Mouse (Mus musculus) kidney, postnatal 25 days (tissue): ENCODE data around the gene Pim3.

Experiments used
- DNase-seq, 2 experiments: peaks; one replicate each; pipeline ENCODE4 v3.0.0; 2021; ENCODE audit warnings: mixed read lengths in 2 of 2

Gene Pim3

DNA sequence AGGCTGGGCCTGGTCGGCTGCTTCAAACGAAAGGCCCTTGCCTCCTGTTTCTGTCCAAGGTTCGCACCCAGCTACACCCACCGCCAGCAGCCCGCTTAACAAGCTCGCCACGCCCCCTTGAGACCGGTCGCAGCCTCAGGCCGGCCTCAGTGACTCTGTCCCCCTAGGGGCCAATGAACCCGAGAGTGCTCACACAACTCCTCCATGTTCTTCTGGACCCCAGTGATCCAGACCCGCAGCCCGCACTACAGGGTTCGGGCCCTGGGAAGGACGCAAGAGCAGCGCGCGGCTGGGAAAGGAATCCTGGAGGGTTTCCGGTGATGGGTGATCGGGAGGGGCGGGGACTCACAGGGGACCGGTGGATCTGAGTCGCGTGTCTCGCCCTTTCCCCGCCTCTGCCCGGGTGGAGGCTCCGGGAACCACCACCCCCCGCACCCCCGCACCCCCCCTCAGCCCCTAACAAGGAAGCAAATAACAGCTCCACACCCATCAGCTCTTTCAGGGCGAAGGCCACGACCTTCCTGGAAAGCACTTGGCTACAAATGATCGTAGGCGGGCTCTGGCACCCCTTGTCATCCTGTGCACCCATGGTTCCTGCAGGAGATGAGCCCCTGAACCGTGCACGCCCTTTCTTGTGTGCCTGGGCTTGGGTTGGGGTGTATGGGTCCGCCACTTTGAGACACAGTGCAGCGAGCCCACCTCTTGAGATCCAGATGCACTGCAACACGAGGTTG, 24.6 kb upstream of the Pim3 start:
- peak; percentile 84 to 94 for DNase-seq

DNA sequence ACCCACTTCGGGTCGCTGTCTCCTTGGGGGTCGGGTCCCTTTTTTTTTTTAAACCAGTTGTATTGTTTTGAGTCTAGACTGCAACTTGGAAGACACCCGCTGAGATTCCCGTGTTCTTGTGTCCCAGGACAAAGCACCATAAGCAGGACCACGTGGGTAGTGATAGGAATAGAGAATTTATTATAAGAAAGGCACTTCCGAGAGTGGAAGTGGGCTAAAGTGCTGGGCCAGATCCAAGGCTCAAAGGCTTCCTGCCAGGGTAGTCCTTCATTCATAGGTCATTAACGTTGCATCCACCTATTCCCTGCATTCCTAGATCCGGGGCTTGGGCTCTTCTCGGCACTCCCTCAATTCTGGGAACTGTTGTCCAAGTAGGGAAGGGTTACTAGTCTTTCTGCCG, 24.0 kb upstream of the Pim3 start:
- DNase-seq, result peak; percentile 74 to 83

DNA sequence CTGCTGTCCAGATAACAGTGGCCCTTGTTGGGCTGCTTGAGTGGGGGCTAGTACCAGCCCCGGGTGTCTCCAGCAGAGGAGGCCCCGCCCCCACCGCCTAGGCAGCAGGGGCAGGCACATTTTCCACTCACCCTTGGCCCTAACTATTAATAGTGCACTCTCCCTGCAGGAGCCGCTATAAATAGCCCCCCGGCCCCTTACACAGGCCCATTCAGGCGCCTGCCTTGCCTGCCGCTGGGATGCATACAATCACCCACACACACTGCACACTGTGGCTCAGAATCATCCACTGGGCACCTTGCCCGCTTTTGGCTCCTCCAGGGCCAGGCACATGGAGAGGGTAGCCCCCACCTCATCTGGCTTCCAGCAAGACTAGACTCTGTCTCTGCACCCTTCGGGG, 22.7 kb upstream of the Pim3 start:
- peak; percentile 83 to 94 for DNase-seq

- DNase-seq, result peak; percentile 69 to 92
Observed at GRCm38 (mm10) chr15:88840126-88840525, 21.9 kb upstream of the Pim3 start.

DNA sequence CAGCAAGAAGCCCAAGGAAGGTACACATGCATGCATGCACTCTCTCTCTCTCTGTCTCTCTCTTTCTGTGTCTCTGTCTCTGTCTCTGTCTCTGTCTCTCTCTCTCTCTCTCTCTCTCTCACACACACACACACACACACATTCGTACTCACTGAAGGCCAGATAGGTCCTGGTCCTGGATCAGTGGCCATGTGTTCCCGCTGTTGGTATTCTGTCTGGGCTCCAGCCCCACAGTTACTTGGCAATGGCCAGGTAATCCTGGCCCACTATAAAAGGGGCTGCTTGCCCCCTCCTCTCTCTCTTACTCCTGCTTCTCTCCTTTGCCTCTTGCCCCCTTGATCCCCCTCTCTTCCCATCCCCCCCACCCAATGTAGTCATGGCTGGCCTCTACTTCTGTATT, 20.8 kb upstream of the Pim3 start:
- no peak for DNase-seq

DNA sequence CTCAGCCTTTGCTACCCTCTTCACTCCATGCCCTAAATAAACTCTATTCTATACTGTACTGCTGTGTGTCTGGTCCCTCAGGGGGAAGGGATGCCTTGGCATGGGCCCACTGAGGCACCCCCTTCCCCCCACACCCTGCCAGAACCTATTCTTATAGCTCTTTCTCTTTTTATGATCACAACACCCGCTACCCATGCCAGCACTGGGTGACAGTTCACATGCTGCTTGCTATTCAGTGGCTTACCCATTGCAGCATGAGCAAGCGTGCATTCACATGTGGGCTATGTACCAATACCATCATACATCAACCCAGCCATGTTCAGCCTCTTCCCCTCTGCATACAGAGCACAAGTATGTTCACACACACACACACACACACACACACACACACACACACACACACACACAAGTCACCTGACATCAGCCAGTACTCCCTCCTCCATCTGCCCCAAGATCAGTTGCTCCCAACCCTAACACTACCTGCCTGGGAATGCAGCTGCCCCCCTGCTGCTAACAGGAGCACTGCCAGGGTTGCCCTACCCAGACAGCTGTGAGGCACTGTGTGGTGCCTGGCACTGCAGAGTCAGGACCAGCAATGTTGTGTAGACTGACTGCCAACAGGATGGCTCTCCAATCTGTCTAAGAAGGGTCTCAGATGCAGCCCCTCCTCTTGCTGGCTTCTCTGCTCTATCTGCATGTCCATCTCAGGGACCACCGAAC, 20.2 kb upstream of the Pim3 start:
- DNase-seq, result peak in 1 of 2 experiments; percentile 58

GRCm38 (mm10) chr15:88842300-88842673, 19.7 kb upstream of the Pim3 start:
- DNase-seq, result no peak

GRCm38 (mm10) chr15:88843486-88844097, 18.4 kb upstream of the Pim3 start:
- DNase-seq, result peak in 1 of 2 experiments; percentile 42

GRCm38 (mm10) chr15:88844966-88845365, 17.0 kb upstream of the Pim3 start:
- DNase-seq, result peak in 1 of 2 experiments; percentile 44

DNA sequence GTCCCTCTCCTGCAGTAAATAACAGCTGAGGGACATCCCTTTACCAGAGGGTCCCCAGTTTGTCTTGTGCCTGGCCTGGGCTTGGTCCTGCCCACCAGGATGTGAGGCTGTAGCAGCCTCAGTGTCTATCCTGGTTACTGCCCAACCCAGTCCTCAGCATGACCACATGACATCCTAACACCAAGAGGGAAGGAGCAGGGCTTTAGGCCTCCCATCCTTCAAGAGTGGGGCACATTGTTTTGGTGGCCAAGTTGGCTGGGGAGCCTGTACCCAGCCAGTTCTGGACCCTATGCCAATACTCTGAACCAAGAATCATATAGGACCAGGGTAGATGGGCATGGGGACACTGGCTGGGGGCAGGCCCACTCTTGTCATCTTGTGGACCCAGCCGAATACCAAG, 13.3 kb upstream of the Pim3 start:
- no peak for DNase-seq

DNA sequence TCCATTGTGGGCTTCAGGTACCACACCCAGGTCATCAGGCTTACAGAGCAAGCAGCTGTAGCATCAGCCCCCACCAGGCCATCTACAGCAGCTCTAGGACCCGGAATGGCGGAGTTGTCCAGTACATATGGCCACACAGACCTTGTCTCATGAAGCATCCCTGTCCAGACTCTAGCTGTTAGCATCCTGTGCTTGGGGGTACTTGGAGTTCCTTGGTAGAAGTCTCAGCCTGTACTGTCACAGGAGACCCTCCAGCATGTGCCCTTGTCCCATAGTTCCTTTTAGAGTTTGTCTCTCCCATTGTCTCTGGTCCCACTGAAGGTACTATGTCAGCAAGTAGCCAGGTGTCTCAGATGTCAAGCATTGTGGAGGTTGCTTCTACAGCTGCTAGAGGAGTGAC, 12.4 kb upstream of the Pim3 start:
- DNase-seq, result no peak

DNA sequence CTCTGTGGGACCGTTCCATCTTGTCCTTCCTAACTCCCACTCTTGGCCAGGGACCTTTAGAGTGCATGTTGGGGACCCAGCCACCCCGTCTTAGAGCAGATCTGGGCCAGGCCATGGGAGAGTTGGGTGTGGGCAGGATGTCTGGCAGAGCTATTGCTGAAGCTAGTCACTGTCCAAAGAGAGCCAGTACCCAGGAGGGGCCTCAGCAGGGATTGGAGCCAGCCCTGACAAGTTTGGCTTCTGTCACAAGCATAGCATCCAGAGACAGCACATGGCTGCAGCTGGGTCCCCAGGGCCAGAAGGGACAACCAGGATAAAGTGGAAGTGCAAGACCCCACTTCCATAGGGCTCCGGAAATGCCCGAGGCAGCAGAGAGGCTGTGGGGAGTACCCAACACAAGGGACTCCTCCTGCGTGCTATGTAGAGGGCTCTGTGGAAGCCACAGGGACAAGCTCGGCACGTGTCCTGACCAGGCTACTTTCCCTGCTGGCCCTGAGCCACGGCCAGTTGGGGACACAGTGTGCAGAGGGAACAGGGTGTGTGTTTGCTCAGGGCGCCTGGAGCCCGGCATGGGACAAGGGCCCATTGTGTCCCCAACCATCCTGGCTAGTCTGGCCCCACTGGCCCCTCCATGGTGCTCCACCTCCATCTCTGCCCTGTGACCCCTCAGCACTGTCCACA, 11.7 kb upstream of the Pim3 start:
- peak; percentile 91 to 98 for DNase-seq

GRCm38 (mm10) chr15:88851076-88851475, 10.9 kb upstream of the Pim3 start:
- peak; percentile 75 to 91 for DNase-seq

- DNase-seq, result peak; percentile 85 to 97
Observed at GRCm38 (mm10) chr15:88851507-88852149, 10.4 kb upstream of the Pim3 start.

- DNase-seq, result peak in 1 of 2 experiments; percentile 52
Observed at GRCm38 (mm10) chr15:88853106-88853505, 8.9 kb upstream of the Pim3 start.

GRCm38 (mm10) chr15:88854119-88854968, 7.6 kb upstream of the Pim3 start:
- peak; percentile 79 to 96 for DNase-seq

DNA sequence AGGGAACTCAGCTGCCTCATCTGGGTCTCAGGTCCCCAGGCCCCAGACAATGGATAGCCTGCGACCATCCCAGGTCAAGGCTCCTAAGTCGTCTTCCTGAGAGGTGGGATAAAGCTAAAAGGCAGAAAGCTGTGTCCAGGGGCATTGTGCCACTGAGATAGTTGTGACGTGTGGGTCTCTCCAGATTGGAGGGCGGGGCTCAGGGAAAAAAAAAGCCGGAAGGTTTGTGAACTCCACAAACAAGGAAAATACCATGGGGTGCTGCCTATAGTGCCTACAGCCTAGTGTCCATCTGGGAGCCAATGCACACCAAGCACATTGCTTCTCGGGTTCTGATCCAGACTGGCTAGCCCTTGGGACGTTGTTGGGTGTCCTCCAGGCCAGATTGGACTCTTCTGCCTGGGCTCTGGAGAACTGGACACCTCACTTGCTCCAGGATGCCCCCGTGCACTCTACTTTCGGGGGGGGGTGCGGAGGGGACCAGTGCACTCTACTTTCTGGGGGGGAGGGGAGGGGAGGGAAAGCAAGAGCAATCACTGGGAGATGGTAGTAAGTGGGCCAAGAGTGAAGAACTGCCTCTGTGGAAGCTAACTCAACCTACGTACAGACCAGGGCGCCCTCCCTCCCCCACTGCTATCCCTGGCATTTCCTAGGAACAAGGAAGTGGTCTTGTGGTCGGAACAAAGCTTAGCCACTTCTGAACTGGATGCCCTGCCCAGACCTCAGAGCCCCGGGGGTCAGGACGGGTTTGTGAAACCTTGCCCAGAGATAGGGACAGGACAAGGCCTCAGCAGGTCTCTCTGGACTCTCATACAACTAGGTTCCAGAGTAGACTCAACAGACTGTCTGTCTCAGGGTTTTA, 6.8 kb upstream of the Pim3 start:
- DNase-seq, result peak; percentile 57 to 80

- peak in 1 of 2 experiments; percentile 71 for DNase-seq
Observed at GRCm38 (mm10) chr15:88855896-88856417, 6.0 kb upstream of the Pim3 start.

DNA sequence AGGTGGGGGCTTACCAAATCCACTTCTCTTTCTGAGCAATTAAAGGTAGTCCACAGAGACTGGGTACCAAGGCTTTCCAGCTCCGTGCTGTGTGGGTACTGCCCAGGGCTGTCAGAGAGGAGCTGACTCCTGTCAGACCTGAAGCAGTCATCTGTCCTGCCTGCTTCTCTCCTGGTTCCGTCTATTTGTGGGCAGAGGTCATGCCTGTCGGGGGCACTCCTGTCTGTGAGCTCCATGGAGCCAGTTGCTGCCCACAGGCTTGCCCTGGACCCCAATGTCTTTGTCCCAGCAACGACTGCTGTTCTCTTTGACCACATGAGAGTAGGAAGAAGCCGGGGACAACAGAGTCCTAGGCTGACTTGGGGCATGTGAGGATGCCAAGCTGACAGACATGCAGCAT, 5.4 kb upstream of the Pim3 start:
- DNase-seq, result peak in 1 of 2 experiments; percentile 42

DNA sequence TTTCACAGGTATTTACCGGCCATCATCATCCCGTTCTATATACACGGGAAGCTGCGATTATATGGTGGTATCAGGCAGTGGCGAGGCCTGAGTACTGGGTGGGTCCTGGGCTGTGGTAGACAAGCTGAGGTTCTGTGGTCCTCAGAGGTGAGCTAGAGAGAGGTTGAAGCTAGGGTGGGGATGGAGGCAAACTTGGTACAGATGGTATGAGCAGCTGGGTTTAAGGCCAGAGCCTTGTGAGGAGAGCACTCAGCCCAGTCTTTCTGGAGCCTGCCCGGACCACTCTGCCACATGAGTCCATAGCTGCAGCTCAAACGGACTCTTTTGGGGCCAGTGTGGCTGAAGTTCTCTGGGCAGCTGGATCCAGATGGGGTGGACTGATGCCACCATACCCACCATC, 4.6 kb upstream of the Pim3 start:
- no peak for DNase-seq
